Mouse (Mus musculus): ENCODE measurements around the gene Ankrd34c. TPM values are rescaled to one million over a fixed set of nuclear protein-coding genes. Genes with fewer than 3 reads are reported as not detected.

The Ankrd34c gene
- total RNA-seq (2022): under 1 TPM in 1 of 4 experiments, not detected in 3; 0.10 TPM

DNA sequence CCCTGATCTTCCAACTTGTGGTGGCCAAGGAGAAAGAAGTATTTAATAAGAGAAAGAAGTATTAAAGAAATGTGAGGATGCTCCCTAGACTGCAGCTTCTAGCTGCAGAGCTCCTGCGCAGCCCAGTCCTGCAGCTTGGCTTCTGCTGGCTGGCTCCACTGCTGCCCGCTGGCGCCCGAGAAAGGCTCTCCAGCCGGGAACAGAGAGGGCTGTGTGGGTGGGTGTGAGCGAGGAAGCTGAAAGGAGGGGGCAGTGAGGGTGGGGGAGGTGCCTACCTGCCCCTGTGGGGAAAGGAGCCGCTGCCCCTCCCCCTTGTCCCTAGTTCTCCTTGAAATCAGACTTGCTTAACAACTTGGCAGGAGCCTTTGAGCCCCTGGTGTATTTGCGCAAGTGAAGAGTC, at the start of gene Ankrd34c:
Gene Ankrd34c, minus strand, starts transcription at position 181 of the 400 bp plus-strand sequence.
- DNase-seq: no peak

GRCm38 (mm10) chr9:89787532-89787931, 49.3 kb upstream of the Ankrd34c start:
- no peak for DNase-seq

- no peak for DNase-seq
Measured at GRCm38 (mm10) chr9:89781395-89781927, 43.2 kb upstream of the Ankrd34c start.

- DNase-seq: no peak
Measured at GRCm38 (mm10) chr9:89779237-89779636, 41.0 kb upstream of the Ankrd34c start.

- no peak for DNase-seq
Measured at GRCm38 (mm10) chr9:89771153-89771552, 32.9 kb upstream of the Ankrd34c start.

DNA sequence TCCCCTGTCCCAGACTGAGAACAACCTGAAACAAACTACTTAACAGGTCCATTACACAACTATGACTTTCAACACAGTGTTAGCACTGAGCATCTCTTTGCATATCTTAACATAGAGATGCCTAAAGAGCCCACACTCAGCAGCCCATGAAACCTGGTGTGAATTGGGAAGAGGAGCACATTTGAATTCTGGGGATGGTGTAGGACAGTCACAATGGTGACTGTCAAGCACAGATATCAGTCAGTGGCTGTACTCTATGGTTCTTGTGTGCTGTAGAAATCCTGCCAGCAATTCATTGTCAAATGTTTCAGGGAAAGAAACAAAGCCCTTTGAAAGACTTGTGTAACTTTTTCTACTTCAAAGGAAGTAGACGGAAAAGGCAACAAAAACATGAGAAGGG, 23.7 kb upstream of the Ankrd34c start:
- no peak for DNase-seq

- DNase-seq: no peak
Measured at GRCm38 (mm10) chr9:89758569-89758968, 20.3 kb upstream of the Ankrd34c start.

GRCm38 (mm10) chr9:89758139-89758538, 19.9 kb upstream of the Ankrd34c start:
- DNase-seq: no peak

GRCm38 (mm10) chr9:89757571-89757970, 19.3 kb upstream of the Ankrd34c start:
- no peak for DNase-seq

DNA sequence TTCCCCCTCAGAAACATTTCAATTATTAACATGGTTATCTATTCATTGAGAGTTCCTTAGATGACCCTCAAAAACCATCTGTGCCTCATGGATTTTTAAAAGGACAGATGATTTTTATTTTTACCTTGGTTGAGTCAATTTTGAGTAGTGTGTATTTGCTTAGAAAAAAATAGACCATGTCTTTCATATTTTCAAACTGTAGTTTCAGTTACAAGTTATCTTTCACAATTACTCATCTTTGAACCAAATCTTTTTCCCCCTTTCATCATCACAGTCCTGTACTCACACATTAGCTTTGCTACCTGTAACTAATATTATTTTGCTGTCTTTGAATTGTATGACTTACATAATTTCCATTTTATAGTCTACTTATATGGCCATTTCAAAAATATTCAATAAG, 1.8 kb upstream of the Ankrd34c start:
- DNase-seq: no peak

DNA sequence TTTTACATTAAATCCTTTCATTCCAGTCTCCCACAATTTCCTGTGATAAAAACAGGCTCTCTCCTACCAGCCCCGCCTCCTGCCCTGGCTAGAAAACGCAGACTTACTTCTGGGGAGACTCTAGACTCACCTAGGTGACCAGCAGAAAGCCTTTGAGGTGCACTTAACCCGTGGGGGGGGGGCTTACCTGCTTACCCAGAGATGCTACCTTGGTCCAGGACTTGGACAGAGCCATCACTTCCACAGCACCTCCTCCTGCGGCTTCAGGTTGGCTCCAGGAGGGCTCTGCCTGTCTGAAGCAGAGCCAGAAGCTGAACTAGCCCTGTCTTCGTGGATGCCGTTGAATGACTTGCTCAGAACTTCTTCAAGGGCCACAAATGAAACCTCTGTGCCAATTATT, 387 bp downstream of the Ankrd34c start:
- DNase-seq: no peak

DNA sequence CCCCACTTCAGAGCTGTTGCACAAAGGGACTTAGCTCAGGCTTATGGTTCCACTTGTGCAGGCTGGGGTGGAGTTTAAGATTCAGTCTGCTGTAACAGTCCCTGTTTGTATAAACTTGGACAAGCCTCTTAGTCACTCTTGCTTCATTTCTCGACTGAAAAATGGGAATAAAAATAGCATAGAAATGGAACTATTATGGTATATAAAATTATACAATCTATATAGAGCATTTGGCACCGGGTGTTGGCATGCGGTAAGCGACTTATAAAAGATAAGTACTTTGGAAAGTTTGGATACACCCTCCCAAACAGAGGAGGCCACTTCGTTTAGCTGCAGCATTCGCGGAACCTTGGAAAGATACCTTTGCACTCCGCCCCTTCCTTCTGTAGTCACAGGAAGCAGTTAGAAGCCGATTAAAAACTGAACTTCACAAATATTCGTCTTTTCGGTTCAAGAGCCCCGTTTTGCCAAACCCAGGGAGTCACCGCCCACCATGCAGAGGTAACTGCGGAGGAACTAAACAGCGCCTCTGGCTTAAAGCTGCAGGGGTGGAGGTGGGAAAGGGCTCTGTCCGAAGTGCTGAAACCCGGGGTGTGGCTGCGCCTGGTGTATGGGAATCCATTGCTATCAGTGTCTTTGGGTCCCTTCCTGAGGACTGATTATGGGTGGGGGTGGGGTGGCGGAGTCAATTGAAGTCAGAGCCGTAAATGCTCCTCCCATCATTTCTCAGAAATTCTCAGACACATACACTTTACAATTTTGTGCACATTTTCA, 1.2 kb downstream of the Ankrd34c start:
- DNase-seq: peak; percentile 7

DNA sequence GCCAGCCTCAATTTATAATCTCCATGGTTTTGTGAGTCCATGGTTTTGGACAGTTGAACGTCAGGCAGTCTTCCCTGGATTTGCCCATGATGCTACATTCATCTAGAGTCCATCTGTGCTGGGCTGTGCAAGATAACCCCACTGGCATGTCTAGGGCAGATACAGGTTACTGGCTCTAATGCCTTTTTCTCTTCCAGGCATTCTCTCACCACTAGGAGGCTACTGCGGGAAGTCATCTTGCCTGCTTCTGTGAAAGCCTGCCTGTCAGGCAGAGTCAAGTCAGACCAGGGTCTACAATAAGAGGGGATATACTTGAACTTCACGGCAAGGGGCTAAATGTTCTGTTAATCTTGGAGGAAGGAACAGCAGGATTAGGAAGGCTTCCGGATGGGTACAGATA, 31.4 kb downstream of the Ankrd34c start:
- no peak for DNase-seq

DNA sequence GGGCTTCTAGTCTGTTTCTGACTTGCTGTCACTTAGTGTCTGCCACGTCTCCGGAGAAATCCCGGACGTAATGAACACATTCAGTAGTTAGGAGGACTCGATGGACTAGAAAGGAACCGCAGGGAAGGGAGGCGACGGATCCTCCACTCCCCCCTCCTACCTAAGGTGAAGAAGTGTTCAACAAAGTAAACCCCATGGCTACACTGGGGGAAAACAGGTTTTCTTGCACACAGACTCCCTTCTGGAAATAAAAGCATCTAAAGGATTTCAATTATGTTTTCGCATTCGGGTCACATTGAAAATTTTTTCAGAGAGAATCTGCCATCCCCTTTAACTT, 33.1 kb downstream of the Ankrd34c start:
- DNase-seq: no peak

DNA sequence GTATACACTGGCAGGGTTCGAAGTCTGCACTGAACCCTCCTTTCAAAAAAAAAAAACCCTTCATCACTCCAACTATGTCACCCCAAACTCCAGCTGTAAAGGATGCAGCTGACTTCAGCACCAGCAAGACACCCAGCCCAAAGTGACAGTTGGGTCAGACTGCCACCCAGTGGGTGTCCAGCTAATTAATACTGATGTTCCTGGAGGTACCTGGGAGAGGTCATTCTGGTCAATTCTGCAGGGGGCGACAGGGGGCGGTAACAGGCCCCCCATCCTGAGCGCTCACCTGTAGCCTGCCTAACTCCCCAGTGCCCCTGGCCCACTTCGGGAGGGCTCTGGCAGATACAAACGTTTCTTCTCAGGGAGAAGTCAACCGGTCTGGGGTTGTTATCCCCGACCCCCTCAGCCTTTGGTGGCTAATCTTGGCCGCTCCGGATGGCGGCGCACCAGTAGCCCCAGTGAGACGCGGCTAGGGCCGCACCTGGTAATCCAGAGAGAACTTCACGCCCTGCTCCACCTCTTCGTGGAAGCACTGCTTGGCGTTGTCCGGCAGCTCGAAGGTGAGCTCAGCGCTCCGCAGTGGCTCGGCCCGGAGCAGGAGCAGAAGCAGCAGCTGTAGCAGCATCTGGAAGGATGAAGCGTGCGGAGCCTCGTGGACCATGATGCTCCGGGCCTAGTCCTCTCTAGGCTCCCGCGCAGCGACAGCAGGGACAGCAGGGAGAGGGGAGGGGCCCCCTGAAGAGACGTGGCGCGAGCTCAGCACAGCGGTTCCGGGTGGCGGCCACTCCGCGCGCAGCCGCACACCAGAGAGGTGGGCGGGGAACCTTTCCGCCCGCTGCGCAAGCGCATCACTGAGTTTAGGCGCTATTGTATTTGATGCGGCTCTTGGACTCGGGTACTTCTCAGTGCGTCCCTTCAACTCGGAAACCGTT, 33.7 kb downstream of the Ankrd34c start, which contains the start of gene Tmed3:
Gene Tmed3, minus strand, starts transcription at position 804 of the 932 bp plus-strand sequence.
- DNase-seq: peak; percentile 91

DNA sequence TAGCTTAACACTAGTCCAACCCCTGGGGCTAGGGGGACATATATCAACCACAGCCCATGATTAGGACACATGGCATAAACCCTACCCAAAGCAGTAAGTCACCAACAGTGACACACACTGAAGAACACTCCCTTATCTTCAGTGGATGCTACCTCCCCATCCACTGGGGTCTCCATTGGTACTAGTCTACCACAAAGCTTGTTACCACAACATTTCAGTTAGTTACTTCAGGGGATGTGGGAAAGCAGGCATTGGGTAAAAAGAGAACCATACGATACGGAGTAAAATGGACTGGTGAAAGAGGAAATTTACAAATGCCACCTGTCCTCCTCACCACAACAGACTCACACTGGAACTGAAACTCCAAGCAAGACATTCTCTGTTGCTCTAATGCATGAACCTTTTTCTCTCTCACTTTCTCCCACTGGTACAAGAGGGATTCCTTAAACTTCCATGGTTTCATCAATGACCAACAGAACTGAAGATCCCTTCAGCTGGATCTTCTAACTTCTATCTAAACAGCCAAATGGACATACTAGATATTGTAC, 37.3 kb downstream of the Ankrd34c start:
- no peak for DNase-seq

DNA sequence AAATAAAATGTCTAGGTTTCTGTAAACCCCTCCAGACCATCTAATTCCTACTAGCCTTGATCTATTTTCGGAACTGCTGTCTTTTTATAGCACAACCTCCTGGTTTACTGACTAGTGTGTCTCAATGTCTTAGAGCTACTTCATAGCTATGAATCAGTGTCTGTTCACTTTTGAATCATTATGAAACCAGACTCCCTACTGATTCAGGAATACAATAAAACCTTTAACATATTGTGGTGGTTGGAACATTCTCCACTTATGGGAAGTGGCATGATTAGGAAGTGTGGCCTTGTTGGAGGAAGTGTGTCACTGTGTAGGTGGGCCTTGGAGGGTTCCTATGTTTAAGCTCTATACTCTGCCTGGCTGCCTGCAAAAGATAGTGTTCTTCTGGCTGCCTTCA, 43.1 kb downstream of the Ankrd34c start:
- DNase-seq: no peak

GRCm38 (mm10) chr9:89693670-89694069, 44.6 kb downstream of the Ankrd34c start:
- DNase-seq: peak; percentile 29

GRCm38 (mm10) chr9:89689179-89689578, 49.1 kb downstream of the Ankrd34c start:
- no peak for DNase-seq

DNA sequence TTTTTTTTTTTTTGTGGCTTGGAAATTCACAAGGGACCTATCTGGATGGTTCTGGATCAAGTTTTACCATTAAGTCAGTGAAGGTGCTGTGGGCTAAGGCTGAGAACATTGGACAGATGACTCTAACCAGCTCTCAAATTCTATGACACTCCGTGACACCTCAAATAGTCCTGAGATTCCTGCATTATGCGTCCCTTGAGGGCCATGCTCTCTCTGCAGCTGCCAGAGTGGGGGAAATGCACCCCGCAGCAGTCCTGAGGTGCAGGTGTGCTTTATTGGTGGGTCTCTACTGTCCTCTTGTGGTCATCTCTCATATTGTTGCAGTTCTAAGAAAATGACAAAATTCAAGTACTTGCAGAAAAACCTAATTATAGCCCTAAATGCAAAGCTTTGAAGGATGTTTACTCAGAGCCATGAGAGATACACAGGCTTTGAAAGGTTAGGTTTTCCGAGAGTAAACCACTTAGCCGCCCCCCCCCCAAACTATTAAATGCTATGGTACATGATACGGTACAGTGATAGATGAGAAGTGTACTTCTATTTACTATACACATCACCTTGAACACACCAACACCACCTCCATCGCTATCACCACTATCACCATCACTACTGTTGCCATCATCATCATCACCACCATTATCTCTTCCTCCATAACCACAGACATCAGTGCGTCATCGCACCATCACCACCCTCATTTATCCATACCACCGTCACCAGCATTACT, 50.6 kb downstream of the Ankrd34c start:
- no peak for DNase-seq

- DNase-seq: no peak
Measured at GRCm38 (mm10) chr9:89686262-89686661, 52.0 kb downstream of the Ankrd34c start.

- DNase-seq: no peak
Measured at GRCm38 (mm10) chr9:89678974-89679373, 59.3 kb downstream of the Ankrd34c start.

Measured in adrenal gland, adult 8-10 months (tissue).